Mouse (Mus musculus): Measurements from ENCODE around the gene Zfp653. TPM values are rescaled to one million over a fixed set of nuclear protein-coding genes. Genes with fewer than 3 reads are reported as not detected.
A peak's percentile ranks its signal among the peaks of the same experiment; 100 is the strongest.

The Zfp653 gene
- polyA plus RNA-seq, 1 experiment from 2014 or later, result 5.5 TPM

DNA sequence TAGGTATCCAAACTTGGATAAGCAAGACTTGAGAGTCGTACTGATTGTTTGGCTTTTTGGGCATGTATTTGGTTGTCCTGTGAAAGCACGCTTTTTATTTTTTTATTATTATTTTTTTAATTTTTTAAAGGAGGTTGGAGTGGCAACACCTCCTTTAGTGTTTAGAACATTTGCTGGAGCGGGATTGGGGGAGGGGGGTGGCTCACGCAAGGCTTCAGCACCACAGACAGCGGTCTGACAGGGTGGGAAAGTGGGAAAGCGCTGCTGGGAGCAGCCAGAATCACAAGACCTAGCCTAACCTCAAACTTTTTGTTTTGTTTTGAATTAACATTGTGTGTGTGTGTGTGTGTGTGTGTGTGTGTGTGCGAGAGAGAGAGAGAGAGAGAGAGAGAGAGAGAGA, 17.5 kb downstream of the Zfp653 start:
- H3K4me1 ChIP-seq (ENCODE audit: control insufficient read depth, insufficient read depth, low read length), result peaks cover 3% of the 10 kb centered on the region
- no peak overlapping the region for H3K4me3 ChIP-seq (ENCODE audit: low read depth, low read length)
- H3K4me2 ChIP-seq (ENCODE audit: low read depth, low read length), result no peak overlapping the region
- peaks cover 5% of the 10 kb centered on the region for H3K36me3 ChIP-seq (replicated peaks; ENCODE audit: control insufficient read depth, insufficient read depth, low read depth, low read length)
- WGBS, result 32% methylated on average over 7 of the region's 7 CpGs
- H3K27ac ChIP-seq (replicated peaks; ENCODE audit: low read depth, low read length), result no peak overlapping the region
- no peak overlapping the region for H3K9ac ChIP-seq (replicated peaks; ENCODE audit: low read length)
- DNase-seq (ENCODE audit: low spot score) (peak; percentile 75), ATAC-seq (replicated peaks; ENCODE audit: insufficient number of reproducible peaks, low FRiP score, low TSS enrichment, low read depth) (no peak)
- no peaks in the 10 kb centered on the region for H3K9me3 ChIP-seq (replicated peaks; ENCODE audit: control insufficient read depth, low read length)
- peaks cover 43% of the 10 kb centered on the region for H3K27me3 ChIP-seq (ENCODE audit: control insufficient read depth, insufficient read depth, low read length)

DNA sequence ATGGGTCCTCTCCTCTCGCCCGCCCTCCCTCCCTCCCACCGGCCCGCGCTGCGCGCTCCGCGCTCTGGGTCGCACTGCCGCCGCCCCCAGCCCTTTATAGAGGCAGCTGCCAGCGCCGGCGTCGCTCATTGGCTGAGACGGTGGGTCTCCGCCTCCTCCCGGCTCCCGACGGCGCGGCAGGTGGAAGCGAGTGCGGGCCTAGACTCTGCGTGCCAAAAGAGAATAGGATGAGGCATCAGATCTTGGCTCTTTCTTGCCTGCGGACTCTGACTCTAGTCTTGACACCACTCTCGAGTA, 19.3 kb downstream of the Zfp653 start, which contains the start of gene Elavl3:
Gene Elavl3 (minus strand): TSS at position 66 of the 297 bp plus-strand sequence.
- peak within 1 kb of the TSS; percentile 41 for H3K4me3 ChIP-seq (ENCODE audit: low read depth, low read length)
- ATAC-seq (replicated peaks; ENCODE audit: insufficient number of reproducible peaks, low FRiP score, low TSS enrichment, low read depth), result peak; percentile 19; the same call in 1 of the 2 replicates
- 2% methylated on average over 16 of the region's 28 CpGs for WGBS
- peak within 1 kb of the TSS; percentile 53 for H3K9ac ChIP-seq (replicated peaks; ENCODE audit: low read length)
- peak; percentile 64 for DNase-seq (ENCODE audit: low spot score)
- peak within 1 kb of the TSS; percentile 20; the same call in 1 of the 2 replicates for H3K27ac ChIP-seq (replicated peaks; ENCODE audit: low read depth, low read length)
- H3K36me3 ChIP-seq (replicated peaks; ENCODE audit: control insufficient read depth, insufficient read depth, low read depth, low read length), result no peaks in the 10 kb centered on the region
- H3K27me3 ChIP-seq (ENCODE audit: control insufficient read depth, insufficient read depth, low read length), result peaks cover 43% of the 10 kb centered on the region
- no peaks in the 10 kb centered on the region for H3K9me3 ChIP-seq (replicated peaks; ENCODE audit: control insufficient read depth, low read length)
- peaks cover 3% of the 10 kb centered on the region for H3K4me1 ChIP-seq (ENCODE audit: control insufficient read depth, insufficient read depth, low read length)
- peak within 1 kb of the TSS; percentile 60 for H3K4me2 ChIP-seq (ENCODE audit: low read depth, low read length)

DNA sequence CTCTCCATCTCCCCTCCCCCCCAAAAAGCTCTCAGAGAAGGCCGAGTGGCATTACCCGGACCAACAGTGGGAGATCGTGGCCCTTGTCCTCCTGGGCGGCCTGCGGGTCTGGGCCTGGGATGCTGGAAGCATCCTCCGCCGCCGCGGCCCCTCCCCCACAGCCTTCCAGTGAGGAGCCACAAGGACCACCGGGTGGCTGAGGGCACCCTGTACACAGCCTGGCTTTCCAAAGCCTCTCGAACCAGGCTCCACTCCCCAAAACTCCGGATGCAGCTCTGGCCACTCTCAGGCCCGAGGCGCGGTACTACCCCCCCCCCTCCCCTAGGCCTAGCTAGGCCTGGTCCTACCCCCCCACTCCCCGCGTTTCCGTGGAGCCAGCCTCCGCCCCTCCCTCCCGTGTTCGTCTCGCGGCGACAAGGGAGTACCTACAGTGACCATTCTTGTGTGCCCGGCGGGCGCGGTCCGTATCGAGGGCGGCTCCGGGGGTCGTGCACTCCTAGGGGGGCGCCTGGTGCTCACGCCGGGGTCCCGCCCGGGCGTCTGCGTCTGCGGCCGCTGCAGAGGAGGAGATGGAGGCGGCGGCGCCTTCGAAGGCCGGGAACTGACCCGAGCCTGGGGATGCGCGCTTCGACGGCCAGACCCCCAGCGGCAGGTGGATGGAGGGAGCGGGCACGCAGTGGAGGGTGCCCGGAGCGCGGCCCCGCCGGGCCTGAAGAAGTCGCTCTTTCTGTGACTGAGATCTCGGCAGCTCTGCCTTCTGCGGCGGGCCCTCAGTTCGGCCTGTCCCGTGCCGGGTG, 19.8 kb downstream of the Zfp653 start:
- ATAC-seq (replicated peaks; ENCODE audit: insufficient number of reproducible peaks, low FRiP score, low TSS enrichment, low read depth), result peak; percentile 10; the same call in 1 of the 2 replicates
- Histone ChIP-seq H3K27ac (replicated peaks; ENCODE audit: low read depth, low read length) (peak overlapping the region; percentile 20; the same call in 1 of the 2 replicates), H3K4me3 (ENCODE audit: low read depth, low read length) (peak overlapping the region; percentile 41), H3K4me1 (ENCODE audit: control insufficient read depth, insufficient read depth, low read length) (peaks cover 3% of the 10 kb centered on the region), H3K4me2 (ENCODE audit: low read depth, low read length) (peak overlapping the region; percentile 60), H3K27me3 (ENCODE audit: control insufficient read depth, insufficient read depth, low read length) (peaks cover 43% of the 10 kb centered on the region), H3K36me3 (replicated peaks; ENCODE audit: control insufficient read depth, insufficient read depth, low read depth, low read length) (no peaks in the 10 kb centered on the region), H3K9me3 (replicated peaks; ENCODE audit: control insufficient read depth, low read length) (no peaks in the 10 kb centered on the region), H3K9ac (replicated peaks; ENCODE audit: low read length) (peak overlapping the region; percentile 53)
- 2% methylated on average over 65 of the region's 67 CpGs for WGBS
- no peak for DNase-seq (ENCODE audit: low spot score)

- Histone ChIP-seq H3K4me2 (ENCODE audit: low read depth, low read length) (peak overlapping the region; percentile 60), H3K4me3 (ENCODE audit: low read depth, low read length) (peak overlapping the region; percentile 41), H3K27me3 (ENCODE audit: control insufficient read depth, insufficient read depth, low read length) (peaks cover 43% of the 10 kb centered on the region), H3K27ac (replicated peaks; ENCODE audit: low read depth, low read length) (no peak overlapping the region; the same call in 1 of the 2 replicates), H3K36me3 (replicated peaks; ENCODE audit: control insufficient read depth, insufficient read depth, low read depth, low read length) (no peaks in the 10 kb centered on the region), H3K9me3 (replicated peaks; ENCODE audit: control insufficient read depth, low read length) (no peaks in the 10 kb centered on the region), H3K9ac (replicated peaks; ENCODE audit: low read length) (peak overlapping the region; percentile 53), H3K4me1 (ENCODE audit: control insufficient read depth, insufficient read depth, low read length) (peaks cover 3% of the 10 kb centered on the region)
- DNase-seq (ENCODE audit: low spot score) (peak; percentile 76), ATAC-seq (replicated peaks; ENCODE audit: insufficient number of reproducible peaks, low FRiP score, low TSS enrichment, low read depth) (peak; percentile 37; the same call in 1 of the 2 replicates)
- WGBS, result 2% methylated on average over 38 of the region's 43 CpGs
These were observed 20.8 kb downstream of the Zfp653 start for GRCm38 (mm10) chr9:22050351-22050889.

GRCm38 (mm10) chr9:22049721-22050270, 21.4 kb downstream of the Zfp653 start:
- Histone ChIP-seq H3K9me3 (replicated peaks; ENCODE audit: control insufficient read depth, low read length) (no peaks in the 10 kb centered on the region), H3K27ac (replicated peaks; ENCODE audit: low read depth, low read length) (no peak overlapping the region), H3K4me1 (ENCODE audit: control insufficient read depth, insufficient read depth, low read length) (peaks cover 3% of the 10 kb centered on the region), H3K36me3 (replicated peaks; ENCODE audit: control insufficient read depth, insufficient read depth, low read depth, low read length) (no peaks in the 10 kb centered on the region), H3K9ac (replicated peaks; ENCODE audit: low read length) (no peak overlapping the region), H3K4me2 (ENCODE audit: low read depth, low read length) (peak overlapping the region; percentile 60), H3K4me3 (ENCODE audit: low read depth, low read length) (peak overlapping the region; percentile 41), H3K27me3 (ENCODE audit: control insufficient read depth, insufficient read depth, low read length) (peaks cover 40% of the 10 kb centered on the region)
- ATAC-seq (replicated peaks; ENCODE audit: insufficient number of reproducible peaks, low FRiP score, low TSS enrichment, low read depth) (0 out of 2 replicates have a peak, but pooled peaks have one; percentile 10), DNase-seq (ENCODE audit: low spot score) (no peak)
- 41% methylated on average over 4 of the region's 4 CpGs for WGBS

- Histone ChIP-seq H3K4me2 (ENCODE audit: low read depth, low read length) (peak overlapping the region; percentile 60), H3K36me3 (replicated peaks; ENCODE audit: control insufficient read depth, insufficient read depth, low read depth, low read length) (no peaks in the 10 kb centered on the region), H3K9me3 (replicated peaks; ENCODE audit: control insufficient read depth, low read length) (no peaks in the 10 kb centered on the region), H3K4me3 (ENCODE audit: low read depth, low read length) (no peak overlapping the region), H3K9ac (replicated peaks; ENCODE audit: low read length) (no peak overlapping the region), H3K27ac (replicated peaks; ENCODE audit: low read depth, low read length) (no peak overlapping the region), H3K4me1 (ENCODE audit: control insufficient read depth, insufficient read depth, low read length) (peaks cover 3% of the 10 kb centered on the region), H3K27me3 (ENCODE audit: control insufficient read depth, insufficient read depth, low read length) (peaks cover 39% of the 10 kb centered on the region)
- WGBS, result 63% methylated on average over 11 of the region's 11 CpGs
- ATAC-seq (replicated peaks; ENCODE audit: insufficient number of reproducible peaks, low FRiP score, low TSS enrichment, low read depth) (no peak), DNase-seq (ENCODE audit: low spot score) (no peak)
These were observed 21.9 kb downstream of the Zfp653 start for GRCm38 (mm10) chr9:22049315-22049714.

DNA sequence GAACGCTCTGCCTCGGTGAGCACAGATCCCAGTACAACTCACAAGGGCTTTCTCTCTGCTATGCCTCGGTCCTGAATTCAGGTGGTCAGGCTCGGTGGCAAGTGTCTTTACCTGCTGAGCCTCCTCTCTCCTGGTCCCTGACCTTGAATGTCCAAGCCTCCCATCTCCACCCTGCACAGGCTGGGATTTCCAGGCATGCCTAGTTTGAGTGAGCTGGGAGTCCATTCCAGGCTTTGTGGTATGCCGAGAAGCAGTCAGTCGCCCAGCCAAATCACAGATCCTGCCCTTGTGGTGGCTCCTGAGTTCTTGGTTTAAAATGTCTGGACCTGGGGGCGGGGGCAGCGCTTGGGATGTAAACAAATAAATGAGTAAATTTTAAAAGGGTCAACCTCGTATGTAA, 23.8 kb downstream of the Zfp653 start:
- Histone ChIP-seq H3K4me3 (ENCODE audit: low read depth, low read length) (no peak overlapping the region), H3K4me1 (ENCODE audit: control insufficient read depth, insufficient read depth, low read length) (peaks cover 3% of the 10 kb centered on the region), H3K36me3 (replicated peaks; ENCODE audit: control insufficient read depth, insufficient read depth, low read depth, low read length) (no peaks in the 10 kb centered on the region), H3K27me3 (ENCODE audit: control insufficient read depth, insufficient read depth, low read length) (peaks cover 28% of the 10 kb centered on the region), H3K27ac (replicated peaks; ENCODE audit: low read depth, low read length) (no peak overlapping the region), H3K9ac (replicated peaks; ENCODE audit: low read length) (no peak overlapping the region), H3K4me2 (ENCODE audit: low read depth, low read length) (no peak overlapping the region), H3K9me3 (replicated peaks; ENCODE audit: control insufficient read depth, low read length) (no peaks in the 10 kb centered on the region)
- 54% methylated on average over 9 of the region's 9 CpGs for WGBS
- ATAC-seq (replicated peaks; ENCODE audit: insufficient number of reproducible peaks, low FRiP score, low TSS enrichment, low read depth) (no peak), DNase-seq (ENCODE audit: low spot score) (no peak)

GRCm38 (mm10) chr9:22041832-22042231, 29.3 kb downstream of the Zfp653 start:
- Histone ChIP-seq H3K4me2 (ENCODE audit: low read depth, low read length) (no peak overlapping the region), H3K9me3 (replicated peaks; ENCODE audit: control insufficient read depth, low read length) (no peaks in the 10 kb centered on the region), H3K36me3 (replicated peaks; ENCODE audit: control insufficient read depth, insufficient read depth, low read depth, low read length) (no peaks in the 10 kb centered on the region), H3K4me3 (ENCODE audit: low read depth, low read length) (no peak overlapping the region), H3K27me3 (ENCODE audit: control insufficient read depth, insufficient read depth, low read length) (no peaks in the 10 kb centered on the region), H3K27ac (replicated peaks; ENCODE audit: low read depth, low read length) (no peak overlapping the region), H3K4me1 (ENCODE audit: control insufficient read depth, insufficient read depth, low read length) (no peaks in the 10 kb centered on the region), H3K9ac (replicated peaks; ENCODE audit: low read length) (no peak overlapping the region)
- 67% methylated on average over 2 of the region's 2 CpGs for WGBS
- no peak for ATAC-seq (replicated peaks; ENCODE audit: insufficient number of reproducible peaks, low FRiP score, low TSS enrichment, low read depth)
- DNase-seq (ENCODE audit: low spot score), result no peak
